Mouse (Mus musculus) heart, postnatal 0 days (tissue): Measurements from ENCODE around the gene Ptpn5.

Experiments
- CTCF ChIP-seq: IDR thresholded peaks from 2 replicates; pipeline ENCODE4 v1.5.1; 2016; ENCODE audit warnings: antibody characterized with exemption, control low read depth, low read depth
- EP300 ChIP-seq: IDR thresholded peaks from 2 replicates; pipeline ENCODE4 v1.6.1; 2016; ENCODE audit warnings: antibody characterized with exemption, low read depth

DNA sequence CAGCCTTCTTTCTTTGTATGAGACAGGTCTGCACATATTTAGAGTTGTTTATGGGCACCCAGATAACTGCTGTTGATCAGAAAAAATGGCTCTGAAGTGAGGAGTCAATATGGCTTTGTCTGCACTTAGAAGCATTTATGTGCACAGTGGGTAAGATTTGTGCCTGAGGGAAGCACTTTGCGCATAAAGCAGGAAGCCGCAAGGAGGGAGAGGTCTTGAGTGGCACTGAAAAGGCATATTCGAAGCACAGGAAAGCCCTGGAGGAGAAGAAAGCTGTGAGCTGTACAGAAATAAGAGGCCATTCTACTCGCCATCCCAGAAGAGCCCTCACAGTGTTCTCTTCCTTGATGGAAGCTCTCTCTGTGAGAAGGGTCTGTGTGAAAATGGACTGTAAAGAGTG is 31.5 kb upstream of the Ptpn5 start:
- TF ChIP-seq CTCF (no peak), EP300 (no peak)
